Mouse (Mus musculus): ENCODE measurements around the gene Olfr159. TPM values are rescaled to one million over a fixed set of nuclear protein-coding genes. Genes with fewer than 3 reads are reported as not detected.
A peak's percentile ranks its signal among the peaks of the same experiment; 100 is the strongest.
"Not testable (repeated sequence)": the region's sequence is repeated elsewhere in the genome, so short reads cannot be mapped to it uniquely, and the experiment has no call there.

Olfr159 gene
- not detected for total RNA-seq (2021)

GRCm38 (mm10) chr4:43770909-43771308 is at the start of gene Olfr159:
TSS of gene Olfr159 (minus strand) at chr4:43771009.
- no peak for DNase-seq

DNA sequence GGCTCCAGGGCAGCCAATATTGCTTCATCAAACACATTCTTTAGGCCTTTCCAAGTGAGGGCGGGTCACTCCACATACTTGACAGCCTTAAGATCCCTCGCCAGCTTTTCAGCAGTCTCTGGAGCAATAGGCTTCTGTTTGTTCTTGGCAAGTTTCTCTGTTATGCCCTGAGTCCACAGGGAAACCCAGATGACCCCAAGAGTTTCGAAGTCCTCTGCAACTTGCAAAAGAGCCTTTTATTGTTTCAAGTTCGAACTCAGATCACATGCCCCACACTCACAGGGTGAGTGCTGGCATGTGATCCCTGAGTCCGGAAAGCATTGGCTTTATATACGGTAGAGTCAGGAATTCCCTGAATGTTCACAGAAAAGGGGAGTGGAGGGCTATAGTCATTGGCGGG is 28.1 kb upstream of the Olfr159 start:
- no peak for DNase-seq

DNA sequence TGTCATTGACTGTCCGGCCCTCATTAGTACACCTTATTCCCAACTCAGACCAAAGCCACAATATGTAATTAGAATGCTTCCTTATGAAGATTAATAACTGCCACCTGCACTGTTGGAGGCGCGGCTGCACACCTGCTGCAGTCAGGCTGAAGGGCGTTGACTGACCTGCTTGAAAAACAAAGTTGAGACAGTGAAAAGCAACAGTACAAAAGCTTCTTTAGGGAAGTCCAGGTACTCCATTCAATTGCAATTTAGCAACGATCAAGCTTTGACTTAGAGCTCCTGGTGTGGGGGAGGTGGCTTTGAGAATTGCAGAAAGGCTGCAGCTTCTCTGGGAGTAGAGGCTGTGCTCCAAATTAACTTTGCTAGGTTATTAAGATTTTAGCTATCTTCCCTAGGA is 25.0 kb upstream of the Olfr159 start:
- not testable (repeated sequence) for DNase-seq

DNA sequence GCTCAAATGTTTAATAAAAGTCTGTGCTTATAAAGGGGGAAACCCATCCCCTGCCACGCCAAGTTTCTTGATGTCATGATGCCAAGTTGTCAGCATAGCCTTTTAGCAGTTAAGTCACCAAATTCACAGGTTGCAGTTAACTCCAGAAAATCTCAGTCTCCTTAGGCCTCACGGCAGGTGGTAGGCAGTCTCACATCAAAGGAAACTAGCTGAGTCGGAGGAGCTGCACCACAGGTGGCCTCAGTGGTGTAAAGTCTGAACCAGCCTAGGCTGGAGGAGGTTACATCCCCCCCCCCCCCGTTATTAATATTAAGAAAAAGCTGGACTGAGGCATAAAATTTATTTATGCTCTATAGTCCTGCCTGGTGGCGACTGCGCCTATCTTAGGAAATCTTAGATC is 24.5 kb upstream of the Olfr159 start:
- DNase-seq, result no peak

DNA sequence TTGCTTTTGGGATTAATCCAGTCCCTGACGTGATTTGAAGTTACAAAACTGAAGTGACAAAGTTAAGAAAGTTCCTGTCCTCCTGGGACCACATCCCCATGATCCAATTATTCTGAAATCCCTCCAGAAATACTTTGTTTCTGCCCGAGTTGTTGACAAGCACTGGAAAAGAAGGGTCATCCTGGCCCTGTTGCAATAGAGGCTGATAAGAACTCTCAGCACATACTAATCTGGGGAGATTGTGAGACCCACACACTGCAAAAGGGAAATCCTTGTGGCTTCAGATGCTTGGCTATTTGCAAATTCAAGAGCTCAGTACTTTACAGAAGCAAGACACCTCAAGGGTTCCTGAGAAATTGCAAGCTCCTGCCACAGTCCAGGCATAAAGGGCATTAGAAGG is 1.5 kb upstream of the Olfr159 start:
- no peak for DNase-seq

DNA sequence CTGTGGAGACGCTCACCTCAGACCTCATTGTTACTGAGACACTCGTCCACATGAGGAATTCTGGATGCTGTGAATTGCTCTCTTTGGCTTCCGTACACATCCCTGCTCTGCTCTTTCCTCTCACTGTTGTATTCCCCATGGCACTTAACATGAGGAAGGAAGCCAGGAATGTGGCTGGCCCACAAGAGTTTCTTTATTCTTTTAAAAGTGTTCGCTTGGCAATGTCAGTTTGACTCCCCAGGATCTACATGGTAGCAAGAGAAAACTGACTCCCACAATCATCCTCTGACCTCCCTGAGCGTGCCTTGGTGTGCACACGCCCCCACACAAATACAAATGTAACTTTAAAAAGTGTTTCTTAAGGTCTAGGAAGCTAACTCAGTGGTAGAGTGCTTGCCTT is 817 bp upstream of the Olfr159 start:
- no peak for DNase-seq

- DNase-seq, result no peak
Measured at GRCm38 (mm10) chr4:43769374-43769773, 1.4 kb downstream of the Olfr159 start.

- no peak for DNase-seq
Measured at GRCm38 (mm10) chr4:43768341-43768740, 2.5 kb downstream of the Olfr159 start.

DNA sequence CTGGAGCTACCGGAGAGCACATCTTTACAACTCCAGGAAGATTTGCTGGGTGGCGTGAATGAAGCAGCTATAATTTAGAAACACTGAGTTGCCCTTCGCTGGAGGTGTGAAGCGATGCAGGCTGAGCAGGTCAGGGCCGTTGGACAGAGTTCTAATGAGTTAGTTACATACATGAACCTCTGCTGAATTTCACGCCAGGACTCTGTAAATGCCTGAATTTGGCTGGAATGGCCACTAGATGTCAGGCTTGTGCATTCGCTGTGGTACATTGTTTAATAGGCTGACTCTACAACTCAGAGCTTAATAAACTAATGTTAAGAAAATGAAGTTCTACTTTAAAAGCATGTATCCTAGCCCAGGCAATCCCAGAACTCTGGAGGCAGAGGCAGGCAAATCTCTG is 7.4 kb downstream of the Olfr159 start:
- peak; percentile 72 for DNase-seq

- DNase-seq, result no peak
Measured at GRCm38 (mm10) chr4:43761336-43761735, 9.5 kb downstream of the Olfr159 start.

GRCm38 (mm10) chr4:43760460-43760859 is 10.3 kb downstream of the Olfr159 start:
- DNase-seq, result peak; percentile 64

GRCm38 (mm10) chr4:43759571-43760418 is 11.0 kb downstream of the Olfr159 start:
- DNase-seq, result peak; percentile 31

DNA sequence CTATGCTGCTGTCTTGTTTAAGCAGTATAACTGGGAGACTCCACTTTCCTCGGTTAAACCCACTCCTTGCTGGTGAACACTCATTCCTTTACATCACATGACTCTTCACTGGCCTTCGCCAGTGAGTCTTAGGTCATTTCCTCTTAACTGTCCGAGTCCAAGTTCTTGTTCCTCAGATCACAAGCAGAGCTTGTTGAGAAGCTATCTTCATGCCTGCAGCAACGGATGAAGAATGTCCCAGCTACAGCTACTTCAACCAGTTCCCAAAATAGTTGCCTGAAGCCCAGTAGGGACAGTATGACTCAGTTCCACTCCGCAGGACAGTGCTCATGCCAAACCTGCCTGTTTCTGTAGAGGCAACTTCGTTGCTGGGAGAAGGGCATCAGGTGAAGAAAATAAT is 13.6 kb downstream of the Olfr159 start:
- peak; percentile 28 for DNase-seq

DNA sequence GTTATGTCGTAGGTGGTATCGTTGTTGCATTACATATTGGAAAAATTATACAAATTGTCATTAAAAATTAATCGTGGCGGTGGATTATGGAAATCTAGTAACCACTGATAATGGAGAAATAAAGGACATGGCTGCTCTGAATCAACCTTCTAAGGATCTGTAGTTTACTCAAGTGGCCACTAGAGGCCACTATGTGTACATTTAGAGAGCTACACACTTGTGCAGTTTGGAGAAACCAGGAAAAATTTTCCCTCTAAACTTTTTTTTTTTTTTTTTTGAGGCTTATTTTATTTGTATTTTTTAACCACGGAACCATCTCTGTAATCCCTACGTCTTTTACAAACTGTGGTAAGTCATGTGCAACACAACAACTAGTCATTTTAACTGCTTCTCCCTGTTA is 25.6 kb downstream of the Olfr159 start:
- no peak for DNase-seq

DNA sequence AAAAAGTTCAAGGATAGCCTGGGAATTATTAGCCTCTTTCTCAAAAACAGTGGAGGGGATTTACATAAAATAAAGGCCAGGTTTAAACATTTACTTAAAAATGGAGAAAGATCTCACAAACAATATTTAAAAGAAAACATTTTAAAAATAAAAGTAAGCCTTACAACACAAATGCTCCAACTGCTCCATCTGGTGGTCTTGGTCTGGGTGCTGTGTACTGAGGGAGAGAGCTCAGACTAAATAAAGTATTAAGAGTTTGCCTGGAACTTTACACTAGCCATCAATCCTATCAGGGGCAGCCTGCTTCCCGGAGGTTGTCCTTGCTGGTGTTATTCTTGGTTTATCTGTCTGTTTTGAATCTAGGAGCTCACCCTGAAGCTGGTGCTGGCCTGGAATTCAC is 27.7 kb downstream of the Olfr159 start:
- DNase-seq, result no peak

- no peak for DNase-seq
Measured at GRCm38 (mm10) chr4:43742637-43743036, 28.2 kb downstream of the Olfr159 start.

- DNase-seq, result no peak
Measured at GRCm38 (mm10) chr4:43741526-43741925, 29.3 kb downstream of the Olfr159 start.

- DNase-seq, result no peak
Measured at GRCm38 (mm10) chr4:43738989-43739674, 31.7 kb downstream of the Olfr159 start.

- DNase-seq, result no peak
Measured at GRCm38 (mm10) chr4:43737144-43737543, 33.7 kb downstream of the Olfr159 start.

DNA sequence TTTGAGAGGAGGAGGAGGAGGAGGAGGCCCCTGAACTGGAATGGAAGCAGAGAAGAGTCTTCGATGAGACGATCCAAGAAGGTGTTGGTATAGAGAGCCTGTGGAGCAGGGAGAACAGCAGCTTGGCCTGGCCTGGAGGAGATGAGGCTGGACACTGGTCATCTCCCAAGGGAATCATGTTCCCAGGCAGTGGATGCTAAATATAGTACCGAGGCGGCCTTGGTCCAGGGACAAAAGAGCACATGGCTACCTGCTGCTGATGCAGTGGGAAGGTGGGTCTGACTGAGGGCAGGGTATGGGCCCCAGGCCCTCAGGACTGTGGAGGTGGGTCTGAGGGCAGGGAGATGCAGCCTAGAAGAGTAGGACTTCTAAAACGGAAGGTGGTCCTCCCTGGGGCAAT is 37.6 kb downstream of the Olfr159 start:
- DNase-seq, result no peak

DNA sequence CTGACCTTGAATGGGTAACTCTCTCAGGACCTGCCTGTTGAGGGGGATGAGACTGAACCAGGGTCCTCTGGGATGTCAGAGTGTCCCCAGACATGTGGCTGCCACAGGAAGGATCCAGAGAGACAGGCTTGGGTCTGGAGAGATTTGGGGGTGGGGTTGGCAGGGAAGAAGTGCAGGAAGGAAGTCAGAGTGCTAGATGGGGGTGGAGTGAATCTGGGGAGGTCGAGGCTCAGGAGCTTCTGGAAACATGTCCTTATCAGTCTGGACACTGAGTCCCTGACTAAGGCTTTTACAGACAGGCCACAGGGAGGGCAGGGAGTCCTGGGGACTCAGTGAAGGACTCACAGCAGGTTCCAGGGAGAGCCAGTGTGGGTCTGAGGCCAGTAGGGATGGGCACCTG is 38.6 kb downstream of the Olfr159 start:
- DNase-seq, result no peak

GRCm38 (mm10) chr4:43730750-43731297 is 40.0 kb downstream of the Olfr159 start:
- peak; percentile 29 for DNase-seq

DNA sequence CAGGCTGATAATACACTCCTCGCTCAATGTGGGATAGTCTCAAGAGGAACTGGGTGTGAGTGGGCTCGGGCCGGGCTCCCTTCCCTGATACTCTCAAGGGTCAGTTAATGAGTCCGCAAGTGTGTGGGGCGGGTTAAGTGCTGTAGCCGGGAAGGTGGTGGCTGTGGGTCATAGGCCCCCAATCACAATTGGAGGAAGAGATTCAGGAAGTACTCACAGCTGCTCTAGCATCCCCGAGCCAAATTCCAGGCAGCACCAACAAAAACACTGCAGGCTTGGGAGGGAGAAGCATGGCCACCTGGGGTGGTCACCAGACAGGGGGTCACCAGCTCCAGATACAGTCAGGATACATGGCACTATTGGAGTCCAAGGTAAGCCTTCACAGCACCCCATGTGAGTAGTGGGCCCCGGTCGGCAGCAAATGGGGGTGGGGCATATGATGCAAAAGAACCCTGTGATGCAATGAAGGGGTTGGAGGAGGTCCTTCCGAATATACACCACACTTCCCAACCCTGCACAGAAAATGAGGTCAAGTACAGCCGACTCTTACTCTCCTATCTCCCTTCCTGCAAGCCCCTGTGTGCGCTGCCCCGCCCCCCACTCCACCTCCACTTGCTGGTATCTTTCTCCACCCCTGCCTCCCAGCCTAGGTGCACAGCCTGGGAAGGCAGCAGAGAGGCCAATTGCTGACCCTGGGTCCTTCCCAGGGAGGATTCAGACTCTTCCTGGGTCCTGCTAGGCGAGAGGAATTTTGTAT is 40.8 kb downstream of the Olfr159 start, which contains the start of gene Spaar:
Gene Spaar, plus strand, starts transcription at position 241 of the 757 bp plus-strand sequence.
- DNase-seq, result peak; percentile 73

All from heart, postnatal 4 days (tissue).